Mouse (Mus musculus): ENCODE results near the gene Cmss1. TPM values are rescaled to one million over a fixed set of nuclear protein-coding genes. Genes with fewer than 3 reads are reported as not detected.

The Cmss1 gene
- polyA plus RNA-seq, 1 experiment = 2.6 TPM

DNA sequence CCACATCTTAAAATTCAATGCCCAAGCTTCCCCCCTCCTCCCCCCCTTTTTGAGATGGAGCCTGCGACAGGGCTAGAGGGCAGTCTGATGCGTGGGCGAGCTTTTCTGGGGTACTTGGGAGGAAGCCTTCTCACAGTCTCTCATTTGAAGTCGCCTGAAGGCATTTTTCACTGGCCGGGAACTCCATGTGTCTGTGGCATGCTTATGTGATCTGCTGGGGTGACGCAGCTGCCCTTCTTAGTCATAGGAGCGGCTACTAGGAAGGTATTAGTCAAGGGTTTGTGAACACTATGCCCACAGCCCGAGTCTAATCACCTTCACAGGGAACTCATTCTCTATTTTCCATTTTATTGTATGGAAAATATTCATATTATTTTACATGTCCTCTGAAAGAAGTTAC lies 325.2 kb downstream of the Cmss1 start:
- no peaks in the 10 kb centered on the region for H3K27me3 ChIP-seq (ENCODE audit: control insufficient read depth, insufficient read depth, low read length)
- no peaks in the 10 kb centered on the region for H3K4me1 ChIP-seq (ENCODE audit: control insufficient read depth, insufficient read depth, insufficient read length, low read length)
- no peak overlapping the region for H3K27ac ChIP-seq (ENCODE audit: insufficient read depth, low read depth, low read length)
- no peak overlapping the region for H3K4me3 ChIP-seq (ENCODE audit: low read depth, low read length)
- TF ChIP-seq POLR2A (IDR thresholded peaks at IDR 0.05; ENCODE audit: low read depth, low read length) = no peak
- no peak for TF ChIP-seq CTCF (IDR thresholded peaks at IDR 0.05; ENCODE audit: extremely low read depth, insufficient read length, insufficient replicate concordance, low read depth, low read length)
- H3K36me3 ChIP-seq (ENCODE audit: control insufficient read depth, insufficient read depth, low read length) = no peaks in the 10 kb centered on the region
- WGBS = 82% methylated on average over 8 of the region's 8 CpGs

DNA sequence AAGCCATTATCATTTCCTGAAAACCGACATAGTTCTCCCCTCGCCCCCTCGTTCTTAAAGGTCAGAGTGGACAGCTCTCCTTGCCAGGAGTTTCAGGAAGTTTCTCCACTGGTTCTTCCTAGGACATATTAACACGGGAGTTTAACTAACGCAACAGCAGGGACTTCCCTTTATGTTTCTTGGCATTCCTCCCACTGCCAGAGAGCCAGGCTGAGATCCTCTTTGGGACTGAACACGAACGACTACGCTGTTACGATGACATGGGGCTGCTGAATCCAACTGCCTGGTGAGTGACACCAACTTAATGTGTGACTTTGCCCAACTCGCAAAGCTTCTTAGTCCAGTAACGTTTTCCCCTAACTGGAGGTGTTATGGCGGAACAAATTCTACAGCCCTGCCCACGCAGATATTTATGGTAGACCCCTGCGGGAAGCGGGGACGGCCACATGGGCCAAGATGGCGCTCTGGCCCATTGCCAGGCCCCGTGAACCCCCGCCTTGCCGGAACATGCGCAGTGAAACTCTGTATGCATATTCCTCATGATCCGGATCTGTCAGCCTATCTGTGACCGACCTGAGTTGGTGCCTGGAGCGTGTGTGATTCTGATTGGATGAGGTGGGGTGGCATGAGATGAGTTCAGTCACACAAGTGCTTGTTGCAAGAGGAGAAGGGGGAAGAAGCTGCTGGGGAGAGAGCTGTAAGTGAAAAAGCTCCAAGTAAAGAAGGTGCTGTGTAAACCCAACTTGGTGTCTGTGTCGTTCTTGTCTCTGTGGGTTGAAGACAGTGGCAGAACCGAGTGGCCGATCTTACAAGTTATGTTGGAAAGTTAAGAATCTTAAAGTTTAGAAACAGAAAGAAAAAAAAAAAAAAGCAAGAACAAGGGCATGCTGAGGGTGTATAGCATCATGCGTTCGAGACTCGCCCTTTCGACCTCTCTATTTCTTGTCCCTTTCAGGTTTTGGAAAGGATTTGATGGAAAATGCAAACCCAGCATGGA lies 326.1 kb downstream of the Cmss1 start:
- Histone ChIP-seq H3K27ac (ENCODE audit: insufficient read depth, low read depth, low read length) (no peak overlapping the region), H3K27me3 (ENCODE audit: control insufficient read depth, insufficient read depth, low read length) (no peaks in the 10 kb centered on the region), H3K4me3 (ENCODE audit: low read depth, low read length) (no peak overlapping the region), H3K4me1 (ENCODE audit: control insufficient read depth, insufficient read depth, insufficient read length, low read length) (no peaks in the 10 kb centered on the region), H3K36me3 (ENCODE audit: control insufficient read depth, insufficient read depth, low read length) (no peaks in the 10 kb centered on the region)
- WGBS = 83% methylated on average over 31 of the region's 31 CpGs
- TF ChIP-seq POLR2A (IDR thresholded peaks at IDR 0.05; ENCODE audit: low read depth, low read length) (no peak), CTCF (IDR thresholded peaks at IDR 0.05; ENCODE audit: extremely low read depth, insufficient read length, insufficient replicate concordance, low read depth, low read length) (no peak)

DNA sequence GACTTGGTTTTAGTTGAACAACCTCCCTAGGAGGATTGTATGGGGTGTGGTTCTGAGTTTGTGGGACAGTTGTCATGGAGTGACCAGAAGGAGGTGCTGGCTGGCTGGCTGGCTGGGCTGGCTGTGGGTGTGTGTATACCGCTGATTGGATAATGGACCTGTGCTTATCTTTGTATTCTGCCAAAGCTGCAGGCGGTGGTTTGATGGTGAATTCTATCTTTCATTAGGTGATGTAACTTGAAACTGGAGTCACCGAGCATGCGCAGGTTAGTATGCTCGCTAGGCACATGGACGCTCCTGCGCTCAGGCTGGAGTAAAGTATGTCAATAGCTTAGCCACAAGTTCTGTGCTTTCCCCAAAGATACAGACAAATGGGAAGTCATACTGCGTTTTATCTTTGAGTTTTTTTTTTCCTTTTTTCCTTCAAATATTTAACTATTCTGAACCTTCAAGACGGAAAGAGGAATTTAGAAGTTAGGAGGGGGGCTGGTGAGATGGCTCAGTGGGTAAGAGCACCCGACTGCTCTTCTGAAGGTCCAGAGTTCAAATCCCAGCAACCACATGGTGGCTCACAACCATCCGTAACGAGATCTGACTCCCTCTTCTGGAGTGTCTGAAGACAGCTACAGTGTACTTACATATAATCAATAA lies 327.6 kb downstream of the Cmss1 start:
- TF ChIP-seq CTCF (IDR thresholded peaks at IDR 0.05; ENCODE audit: extremely low read depth, insufficient read length, insufficient replicate concordance, low read depth, low read length) (no peak), POLR2A (IDR thresholded peaks at IDR 0.05; ENCODE audit: low read depth, low read length) (no peak)
- 72% methylated on average over 11 of the region's 12 CpGs for WGBS
- Histone ChIP-seq H3K4me1 (ENCODE audit: control insufficient read depth, insufficient read depth, insufficient read length, low read length) (no peaks in the 10 kb centered on the region), H3K27ac (ENCODE audit: insufficient read depth, low read depth, low read length) (no peak overlapping the region), H3K36me3 (ENCODE audit: control insufficient read depth, insufficient read depth, low read length) (no peaks in the 10 kb centered on the region), H3K27me3 (ENCODE audit: control insufficient read depth, insufficient read depth, low read length) (no peaks in the 10 kb centered on the region), H3K4me3 (ENCODE audit: low read depth, low read length) (no peak overlapping the region)

DNA sequence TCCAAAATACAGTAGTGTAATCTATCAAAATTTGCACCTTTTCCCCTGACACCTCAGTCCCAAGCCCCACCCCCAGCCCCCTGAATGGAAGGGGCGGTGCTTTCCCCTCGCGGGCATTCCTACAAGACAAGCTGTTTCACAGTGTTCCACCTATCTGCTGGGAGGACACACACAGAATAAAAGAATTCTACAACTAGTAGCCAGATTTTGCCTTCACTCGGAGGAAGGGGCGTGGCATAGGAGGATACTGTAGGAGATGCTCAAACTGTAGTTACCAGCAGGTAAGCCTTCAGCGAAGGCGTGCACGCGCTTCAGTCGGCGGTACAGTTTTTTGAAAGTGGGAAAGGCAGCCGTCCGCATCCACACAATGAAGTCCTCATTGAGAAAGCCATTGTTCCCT lies 336.9 kb downstream of the Cmss1 start:
- 89% methylated on average over 13 of the region's 13 CpGs for WGBS
- Histone ChIP-seq H3K27ac (ENCODE audit: insufficient read depth, low read depth, low read length) (no peak overlapping the region), H3K4me1 (ENCODE audit: control insufficient read depth, insufficient read depth, insufficient read length, low read length) (no peaks in the 10 kb centered on the region), H3K27me3 (ENCODE audit: control insufficient read depth, insufficient read depth, low read length) (no peaks in the 10 kb centered on the region), H3K36me3 (ENCODE audit: control insufficient read depth, insufficient read depth, low read length) (no peaks in the 10 kb centered on the region), H3K4me3 (ENCODE audit: low read depth, low read length) (no peak overlapping the region)
- no peak for TF ChIP-seq POLR2A (IDR thresholded peaks at IDR 0.05; ENCODE audit: low read depth, low read length)
- TF ChIP-seq CTCF (IDR thresholded peaks at IDR 0.05; ENCODE audit: extremely low read depth, insufficient read length, insufficient replicate concordance, low read depth, low read length) = no peak

DNA sequence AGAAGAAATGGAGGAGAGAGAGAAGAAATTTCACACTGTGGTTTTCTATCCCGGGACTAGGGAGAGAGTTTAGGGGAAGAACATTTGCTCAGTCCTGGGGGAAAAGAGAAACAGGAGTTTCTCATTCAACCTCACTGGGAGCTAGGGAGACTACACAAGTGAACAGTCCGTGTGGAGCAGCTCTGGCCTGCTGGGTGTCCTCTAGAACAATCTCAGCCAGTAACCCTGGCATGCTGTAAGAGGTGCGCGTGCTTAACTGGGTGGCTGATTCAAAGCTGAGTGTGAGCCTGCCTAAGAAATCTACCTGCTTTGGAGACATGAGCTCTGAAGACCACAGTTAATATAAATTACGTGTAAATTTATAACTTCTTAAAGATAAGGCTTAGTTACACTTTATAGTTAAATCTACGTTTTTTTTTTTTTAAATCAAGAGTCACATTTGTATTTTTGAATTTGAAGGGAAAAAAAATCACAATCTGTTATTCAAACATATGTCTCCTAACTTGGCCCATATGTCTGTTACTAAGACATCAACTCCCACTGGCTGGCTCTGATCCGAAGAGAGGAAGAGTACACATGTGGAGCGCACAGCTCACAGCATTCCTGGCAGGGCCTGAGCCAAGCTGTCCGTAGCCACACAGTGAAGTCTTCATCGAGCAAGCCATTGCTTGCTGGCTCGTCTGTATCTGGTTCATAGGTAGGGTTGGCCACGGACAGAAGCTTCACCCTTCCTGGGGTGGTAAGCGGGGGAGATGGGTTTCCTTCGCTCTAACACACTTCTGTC lies 338.4 kb downstream of the Cmss1 start:
- no peak overlapping the region for H3K27ac ChIP-seq (ENCODE audit: insufficient read depth, low read depth, low read length)
- no peak for TF ChIP-seq POLR2A (IDR thresholded peaks at IDR 0.05; ENCODE audit: low read depth, low read length)
- no peak for TF ChIP-seq CTCF (IDR thresholded peaks at IDR 0.05; ENCODE audit: extremely low read depth, insufficient read length, insufficient replicate concordance, low read depth, low read length)
- 83% methylated on average over 14 of the region's 14 CpGs for WGBS

DNA sequence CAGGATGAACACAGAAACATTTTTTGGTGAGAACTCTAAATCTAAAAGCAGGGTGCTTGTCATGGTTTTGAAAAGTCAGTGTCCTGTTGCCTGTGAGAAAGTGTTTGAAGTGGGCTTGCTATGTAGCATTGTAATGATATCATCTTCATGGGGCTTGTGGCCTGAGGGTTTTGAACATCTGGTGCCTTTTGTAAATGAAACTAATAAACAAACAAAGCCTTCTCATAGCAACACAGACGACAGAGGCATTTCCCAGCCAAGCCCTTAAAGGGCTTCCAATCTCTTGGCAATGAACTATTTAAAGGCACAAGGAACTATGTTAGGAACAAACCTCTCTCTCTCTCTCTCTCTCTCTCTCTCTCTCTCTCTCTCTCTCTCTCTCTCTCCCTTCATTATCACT lies 339.6 kb downstream of the Cmss1 start:
- 0% methylated on average over 1 of the region's 1 CpGs for WGBS
- TF ChIP-seq CTCF (IDR thresholded peaks at IDR 0.05; ENCODE audit: extremely low read depth, insufficient read length, insufficient replicate concordance, low read depth, low read length) = no peak
- no peak for TF ChIP-seq POLR2A (IDR thresholded peaks at IDR 0.05; ENCODE audit: low read depth, low read length)
- Histone ChIP-seq H3K27ac (ENCODE audit: insufficient read depth, low read depth, low read length) (peak overlapping the region; percentile 42), H3K4me3 (ENCODE audit: low read depth, low read length) (no peak overlapping the region), H3K27me3 (ENCODE audit: control insufficient read depth, insufficient read depth, low read length) (no peaks in the 10 kb centered on the region), H3K36me3 (ENCODE audit: control insufficient read depth, insufficient read depth, low read length) (no peaks in the 10 kb centered on the region), H3K4me1 (ENCODE audit: control insufficient read depth, insufficient read depth, insufficient read length, low read length) (no peaks in the 10 kb centered on the region)

More for the DNA sequence above, 338.4 kb downstream of the Cmss1 start:
- Histone ChIP-seq H3K36me3 (ENCODE audit: control insufficient read depth, insufficient read depth, low read length) (no peaks in the 10 kb centered on the region), H3K4me3 (ENCODE audit: low read depth, low read length) (no peak overlapping the region), H3K4me1 (ENCODE audit: control insufficient read depth, insufficient read depth, insufficient read length, low read length) (no peaks in the 10 kb centered on the region), H3K27me3 (ENCODE audit: control insufficient read depth, insufficient read depth, low read length) (no peaks in the 10 kb centered on the region)

All from small intestine, adult 2 months (tissue).